Mouse (Mus musculus): ENCODE measurements around the gene Nanp. TPM values are rescaled to one million over a fixed set of nuclear protein-coding genes. Genes with fewer than 3 reads are reported as not detected.

The Nanp gene
- total RNA-seq, 2 experiments from 2014 or later = 2.8 to 3.8 TPM

GRCm38 (mm10) chr2:151000402-151001178, 38.6 kb downstream of the Nanp start:
- intact Hi-C loops (cut with DNase I) = loop anchor here (2.0 to 10.0 kb wide), 4 partner anchors 148 to 386 kb away; no protein-coding TSS in a partner anchor
- peak; percentile 43 to 72 for DNase-seq

GRCm38 (mm10) chr2:150999021-150999420, 40.2 kb downstream of the Nanp start:
- DNase-seq = no peak
- intact Hi-C loops (cut with DNase I) = loop anchor here (5.0 kb wide), 1 partner anchor 252 kb away; the partner anchor contains the start of gene Entpd6

- no peak for DNase-seq
These were observed 41.6 kb downstream of the Nanp start for GRCm38 (mm10) chr2:150997618-150998017.

GRCm38 (mm10) chr2:150995324-150995723, 43.9 kb downstream of the Nanp start:
- intact Hi-C loops (cut with DNase I) = loop anchor here (5.0 kb wide), 1 partner anchor 248 kb away; the partner anchor contains the start of gene Entpd6
- DNase-seq = no peak

More at GRCm38 (mm10) chr2:150997618-150998017, 41.6 kb downstream of the Nanp start:
- intact Hi-C loops (cut with DNase I) = loop anchor here (5.0 kb wide), 1 partner anchor 250 kb away; the partner anchor contains the start of gene Entpd6

- intact Hi-C loops (cut with DNase I) = no loop called here
These were observed 48.1 kb downstream of the Nanp start for GRCm38 (mm10) chr2:150991050-150991449.

GRCm38 (mm10) chr2:150990506-150990905, 48.7 kb downstream of the Nanp start:
- intact Hi-C loops (cut with DNase I) = no loop called here
- no peak for DNase-seq

More at GRCm38 (mm10) chr2:150991050-150991449, 48.1 kb downstream of the Nanp start:
- DNase-seq = no peak

- DNase-seq = no peak
- intact Hi-C loops (cut with DNase I) = no loop called here
These were observed 53.8 kb downstream of the Nanp start for GRCm38 (mm10) chr2:150985359-150985758.

GRCm38 (mm10) chr2:150982051-150982450, 57.1 kb downstream of the Nanp start:
- intact Hi-C loops (cut with DNase I) = no loop called here
- DNase-seq = no peak

- intact Hi-C loops (cut with DNase I) = no loop called here
- DNase-seq = no peak
These were observed 57.7 kb downstream of the Nanp start for GRCm38 (mm10) chr2:150981524-150981923.

- intact Hi-C loops (cut with DNase I) = no loop called here
- no peak for DNase-seq
These were observed 59.2 kb downstream of the Nanp start for GRCm38 (mm10) chr2:150979861-150980620.

Other genes with a start within 250 kb of the Nanp start
- 10 to 100 TPM; 34.9 to 39.7 TPM for gene Abhd12, start 134.7 kb downstream of the Nanp start, total RNA-seq (2021)
- 1 to 10 TPM; 2.7 TPM for gene Gins1, start 134.0 kb downstream of the Nanp start, total RNA-seq (2021)
- 1 to 10 TPM; 1.2 to 1.6 TPM for gene Ninl, start within 50 bp of the Nanp start, total RNA-seq (2021)
- gene Gm14151, start 53.0 kb upstream of the Nanp start, total RNA-seq (2021) = not detected
- not detected for gene Gm14147, start 58.8 kb upstream of the Nanp start, total RNA-seq (2021)